Mouse (Mus musculus): ENCODE data around the gene Sgms1. TPM values are rescaled to one million over a fixed set of nuclear protein-coding genes. Genes with fewer than 3 reads are reported as not detected.
"Not testable (repeated sequence)": the region's sequence is repeated elsewhere in the genome, so short reads cannot be mapped to it uniquely, and the experiment has no call there.

Sgms1 gene
- total RNA-seq, 2 experiments from 2014 or later, result 84.4 to 112 TPM

DNA sequence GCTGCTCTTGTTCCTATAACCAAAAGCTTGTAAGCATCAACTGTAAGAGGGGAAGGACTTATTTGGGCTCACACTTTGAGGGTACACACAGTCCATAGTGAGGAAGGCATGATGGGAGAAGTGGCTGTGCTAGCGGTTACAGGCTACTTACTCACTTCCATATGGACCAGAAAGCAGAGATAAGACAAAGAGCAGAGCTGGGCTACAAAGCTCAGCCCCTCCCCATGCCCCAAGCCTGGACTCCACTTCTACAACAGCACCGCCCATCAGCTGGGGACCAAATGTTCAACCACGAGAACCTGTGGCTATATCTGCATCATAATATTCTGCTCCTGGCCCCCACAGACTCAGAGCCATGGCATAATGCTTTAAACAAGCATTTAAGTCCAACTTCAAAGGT is 29.0 kb downstream of the Sgms1 start:
- no peak for ATAC-seq (replicated peaks; ENCODE audit: low FRiP score, poor library complexity, severe bottlenecking)

- no peak for ATAC-seq (replicated peaks; ENCODE audit: low FRiP score, poor library complexity, severe bottlenecking)
These were observed 30.6 kb downstream of the Sgms1 start for GRCm38 (mm10) chr19:32358699-32359517.

- not testable (repeated sequence) for ATAC-seq (replicated peaks; ENCODE audit: low FRiP score, poor library complexity, severe bottlenecking)
These were observed 31.5 kb downstream of the Sgms1 start for GRCm38 (mm10) chr19:32358011-32358410.

DNA sequence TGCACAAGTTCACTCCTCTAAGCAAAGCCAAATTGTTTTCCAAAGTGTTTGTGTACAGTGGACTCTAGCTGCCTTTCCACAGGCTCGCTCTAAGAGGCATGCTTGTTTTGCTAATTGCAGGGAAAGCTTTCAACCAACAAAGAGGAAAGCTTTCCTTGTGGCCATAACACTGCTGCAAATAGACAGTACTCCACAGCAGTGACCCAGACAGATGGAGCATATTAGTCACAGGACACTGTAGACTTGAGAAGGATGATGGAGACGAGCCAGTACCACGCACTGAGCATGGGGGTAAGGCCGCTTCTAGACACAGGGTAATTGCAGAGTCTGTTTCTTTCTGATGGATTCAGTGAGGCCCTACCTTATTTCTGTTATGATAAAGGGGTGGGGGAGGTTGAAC is 33.3 kb downstream of the Sgms1 start:
- no peak for ATAC-seq (replicated peaks; ENCODE audit: low FRiP score, poor library complexity, severe bottlenecking)

GRCm38 (mm10) chr19:32353447-32353846 is 36.1 kb downstream of the Sgms1 start:
- ATAC-seq (replicated peaks; ENCODE audit: low FRiP score, poor library complexity, severe bottlenecking), result no peak

- ATAC-seq (replicated peaks; ENCODE audit: low FRiP score, poor library complexity, severe bottlenecking), result no peak
These were observed 40.4 kb downstream of the Sgms1 start for GRCm38 (mm10) chr19:32348955-32349654.

DNA sequence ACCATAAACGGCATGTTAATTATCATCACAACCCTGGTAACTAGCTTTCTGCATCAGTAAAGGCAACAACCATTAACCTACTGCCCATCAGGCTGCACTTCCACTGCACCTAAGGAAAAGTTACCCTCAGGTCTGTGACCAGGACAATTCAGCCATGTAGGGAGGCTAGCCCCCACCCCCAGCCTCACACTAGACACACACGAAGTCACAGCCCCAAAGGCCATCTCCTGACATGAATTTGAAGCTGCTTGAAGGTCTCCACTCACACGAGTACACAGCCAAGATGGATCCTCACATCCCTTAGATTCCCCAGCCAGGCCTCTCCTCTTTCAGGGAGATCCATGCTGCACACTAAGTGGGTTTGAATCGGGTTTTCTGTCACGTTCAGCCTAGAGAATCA is 42.0 kb downstream of the Sgms1 start:
- no peak for ATAC-seq (replicated peaks; ENCODE audit: low FRiP score, poor library complexity, severe bottlenecking)

GRCm38 (mm10) chr19:32346624-32347341 is 42.7 kb downstream of the Sgms1 start:
- ATAC-seq (replicated peaks; ENCODE audit: low FRiP score, poor library complexity, severe bottlenecking), result no peak

GRCm38 (mm10) chr19:32346176-32346575 is 43.3 kb downstream of the Sgms1 start:
- no peak for ATAC-seq (replicated peaks; ENCODE audit: low FRiP score, poor library complexity, severe bottlenecking)

DNA sequence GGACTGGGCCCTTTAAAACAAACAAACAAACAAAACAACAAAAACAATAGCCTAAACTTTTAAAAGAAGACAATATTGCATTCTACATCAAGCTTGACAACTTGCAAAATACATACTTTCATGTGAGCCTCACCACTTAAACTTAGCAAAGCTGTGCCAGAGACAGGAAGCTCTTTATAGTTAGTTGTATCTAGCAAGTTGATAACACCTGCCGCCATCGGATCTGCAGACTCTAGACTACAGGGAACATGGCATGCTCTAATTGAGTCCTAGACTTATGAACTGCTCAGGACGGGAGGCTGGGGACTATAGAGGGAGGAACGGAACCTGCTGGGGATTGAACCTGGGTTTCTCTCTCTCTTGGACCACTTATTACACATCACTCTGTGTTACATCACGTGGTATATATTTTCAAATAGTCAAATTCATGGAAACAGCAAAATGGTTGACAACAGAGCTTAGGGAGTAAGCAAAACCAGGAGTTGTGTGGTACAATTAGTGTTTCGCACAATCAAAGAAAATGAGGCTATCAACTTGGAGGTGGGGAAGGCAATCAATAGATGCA is 44.3 kb downstream of the Sgms1 start:
- ATAC-seq (replicated peaks; ENCODE audit: low FRiP score, poor library complexity, severe bottlenecking), result no peak

- ATAC-seq (replicated peaks; ENCODE audit: low FRiP score, poor library complexity, severe bottlenecking), result no peak
These were observed 44.8 kb downstream of the Sgms1 start for GRCm38 (mm10) chr19:32344738-32345121.

GRCm38 (mm10) chr19:32343937-32344737 is 45.4 kb downstream of the Sgms1 start:
- no peak for ATAC-seq (replicated peaks; ENCODE audit: low FRiP score, poor library complexity, severe bottlenecking)

DNA sequence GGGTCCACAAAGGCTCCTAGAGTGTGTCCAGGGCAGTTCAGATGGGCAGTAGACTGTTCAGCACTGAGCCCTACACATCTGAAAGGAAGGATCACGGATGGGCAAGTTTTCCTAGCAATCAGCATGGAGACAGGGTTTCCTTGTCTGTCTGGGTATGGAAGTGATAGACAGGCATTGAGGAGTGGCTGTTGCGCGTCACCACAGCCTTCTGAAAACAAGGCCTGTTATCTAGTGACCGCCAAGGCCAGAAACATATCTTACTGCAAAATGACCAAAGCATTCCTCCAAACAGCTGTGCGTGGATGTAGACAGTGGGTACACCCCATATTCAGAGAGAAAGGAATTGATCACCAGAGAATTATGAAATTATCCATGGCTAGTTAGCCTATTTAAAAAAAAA is 47.1 kb downstream of the Sgms1 start:
- ATAC-seq (replicated peaks; ENCODE audit: low FRiP score, poor library complexity, severe bottlenecking), result no peak

GRCm38 (mm10) chr19:32341091-32341490 is 48.4 kb downstream of the Sgms1 start:
- no peak for ATAC-seq (replicated peaks; ENCODE audit: low FRiP score, poor library complexity, severe bottlenecking)

DNA sequence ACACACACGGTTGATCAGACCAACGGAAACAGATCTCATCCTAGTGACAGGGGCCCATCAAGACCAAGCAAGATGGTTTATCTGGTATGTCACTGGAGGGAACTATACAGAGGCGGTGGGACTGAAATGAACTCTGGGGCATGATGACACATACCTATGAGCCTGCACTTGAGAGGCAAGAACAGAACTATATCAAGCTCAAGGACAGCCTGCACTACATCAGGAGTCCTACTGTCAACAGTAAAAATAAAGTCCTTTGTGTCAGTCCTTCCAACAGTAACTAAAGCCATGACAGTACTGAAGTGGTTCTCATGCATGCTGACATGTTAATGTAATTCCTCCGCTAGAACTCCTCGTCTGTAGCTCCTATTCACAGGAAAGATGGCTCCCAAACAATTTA is 49.3 kb downstream of the Sgms1 start:
- ATAC-seq (replicated peaks; ENCODE audit: low FRiP score, poor library complexity, severe bottlenecking), result no peak

DNA sequence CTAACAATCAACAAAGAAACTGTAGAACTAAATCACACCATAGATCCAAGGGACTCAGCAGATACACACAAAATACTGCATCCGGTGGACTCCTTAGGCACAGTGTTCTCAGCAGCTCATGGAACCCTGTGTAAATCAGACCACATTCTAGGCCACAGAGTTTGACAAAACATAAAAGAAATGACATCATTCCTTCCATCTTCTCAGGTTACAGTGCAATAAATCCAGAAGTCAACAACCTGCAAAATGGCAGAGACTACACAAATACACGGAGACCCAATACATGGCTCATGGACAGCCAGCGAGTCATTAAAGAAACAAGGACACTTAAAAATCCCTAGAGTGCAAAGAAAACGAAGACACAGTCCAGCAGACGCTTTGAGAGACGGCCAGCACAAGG is 51.8 kb downstream of the Sgms1 start:
- ATAC-seq (replicated peaks; ENCODE audit: low FRiP score, poor library complexity, severe bottlenecking), result no peak

DNA sequence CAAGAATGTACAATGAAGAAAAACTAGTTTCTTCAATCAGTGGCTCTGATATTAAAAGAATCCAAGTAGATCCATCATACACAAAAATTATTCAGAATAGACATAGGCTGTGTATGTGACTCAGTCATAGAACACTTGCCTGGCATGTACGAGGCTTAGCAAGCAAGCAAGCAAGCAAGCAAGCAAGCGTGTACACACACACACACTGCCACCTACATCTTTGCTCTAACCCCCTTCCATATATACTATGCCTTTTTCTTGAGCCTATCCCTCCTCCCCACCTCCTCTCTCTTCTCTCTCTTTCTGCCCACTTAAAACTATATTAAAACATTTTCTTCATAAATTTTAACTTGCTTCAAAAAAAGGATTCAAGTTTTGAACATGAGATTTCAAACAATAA is 54.8 kb downstream of the Sgms1 start:
- ATAC-seq (replicated peaks; ENCODE audit: low FRiP score, poor library complexity, severe bottlenecking), result no peak

DNA sequence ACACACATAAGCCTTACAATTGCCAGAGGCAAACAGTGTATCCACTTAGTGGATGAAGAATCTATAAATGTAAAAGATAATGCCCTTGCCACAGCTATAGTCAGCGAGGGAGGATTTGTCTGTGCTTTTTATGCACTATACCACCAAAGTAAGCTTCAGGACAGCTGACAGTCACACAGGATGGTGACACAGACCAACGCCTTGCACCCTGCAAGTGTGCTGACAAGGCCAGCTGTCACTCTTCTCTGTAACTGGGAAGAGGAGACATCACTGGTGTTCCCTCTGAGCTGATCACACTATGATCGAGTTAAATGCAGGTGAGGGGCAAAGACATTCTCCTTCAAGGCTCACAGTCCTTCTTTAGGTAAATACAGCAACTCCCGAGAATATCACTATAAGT is 56.0 kb downstream of the Sgms1 start:
- ATAC-seq (replicated peaks; ENCODE audit: low FRiP score, poor library complexity, severe bottlenecking), result no peak

DNA sequence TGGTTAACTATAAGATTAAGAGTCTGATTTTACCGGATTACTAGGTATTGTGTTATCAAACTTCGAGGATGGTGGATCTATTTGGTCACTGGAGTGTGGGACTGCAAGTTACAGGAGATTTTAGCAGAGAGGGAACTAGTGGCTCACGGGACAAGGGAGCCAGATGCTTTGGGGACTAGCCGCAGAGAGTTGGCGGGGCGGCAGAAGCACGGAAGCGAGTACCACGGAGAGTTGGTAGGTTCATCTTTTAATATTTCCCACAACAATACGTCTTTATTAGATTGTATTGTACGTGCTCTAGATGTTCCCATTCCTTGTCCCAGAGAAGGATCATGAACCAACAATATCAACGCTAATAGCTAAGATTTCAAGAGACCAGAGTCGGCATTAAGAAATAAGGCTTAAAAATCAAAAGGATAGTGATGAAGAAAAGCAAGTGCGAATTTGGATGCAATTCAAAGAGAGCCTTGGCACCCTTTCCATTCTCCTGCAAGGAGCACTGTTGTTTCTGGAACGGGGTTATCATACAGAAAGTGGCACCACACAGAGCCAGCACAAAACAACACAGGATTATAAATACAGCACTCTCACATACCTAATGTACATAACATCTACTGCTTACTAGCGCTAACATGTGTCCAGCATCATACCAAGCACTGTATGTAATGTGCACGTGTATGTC is 56.6 kb downstream of the Sgms1 start:
- ATAC-seq (replicated peaks; ENCODE audit: low FRiP score, poor library complexity, severe bottlenecking), result no peak

All from erythroblast, adult 5-6 weeks (primary cell).